Mouse (Mus musculus) gastrocnemius, postnatal 14 days (tissue): ENCODE measurements at regions not wholly inside any gene's neighbourhood (a gene's known extent, or its start where the extent isn't known, plus 50 kb on each side); places are given as distances from the start of the nearest gene placed in this dataset.

Experiments used
- DNase-seq: peaks from one replicate; pipeline ENCODE4 v3.0.0; 2021; ENCODE audit warnings: mixed read lengths
- intact Hi-C: fragments of 180-260 bp; cut with DNase I; formaldehyde crosslinking; loops from one replicate; pipeline ENCODE4 v1.15.1; 2025; ENCODE audit warnings: low total_unique reads

DNA sequence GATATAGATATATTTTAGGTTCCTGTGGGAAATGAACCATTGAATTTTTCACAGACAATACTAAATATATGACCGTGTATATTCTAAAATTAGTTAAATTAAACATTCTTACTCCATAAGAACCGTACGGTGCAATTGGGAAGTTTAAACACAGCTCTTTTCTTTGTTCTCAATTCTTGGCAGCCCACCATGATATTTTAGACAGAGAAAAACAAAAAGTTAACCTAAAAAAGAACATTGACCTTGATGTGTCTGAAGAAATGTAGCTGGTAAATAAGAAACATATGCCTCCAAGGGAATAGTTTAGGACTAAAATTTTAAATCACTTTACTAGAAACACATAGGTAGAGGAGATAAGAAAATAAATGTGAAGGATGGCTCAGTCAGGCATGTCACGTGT, 68.6 kb upstream of the Gm6993 start:
- intact Hi-C loops: no loop called here
- no peak for DNase-seq

DNA sequence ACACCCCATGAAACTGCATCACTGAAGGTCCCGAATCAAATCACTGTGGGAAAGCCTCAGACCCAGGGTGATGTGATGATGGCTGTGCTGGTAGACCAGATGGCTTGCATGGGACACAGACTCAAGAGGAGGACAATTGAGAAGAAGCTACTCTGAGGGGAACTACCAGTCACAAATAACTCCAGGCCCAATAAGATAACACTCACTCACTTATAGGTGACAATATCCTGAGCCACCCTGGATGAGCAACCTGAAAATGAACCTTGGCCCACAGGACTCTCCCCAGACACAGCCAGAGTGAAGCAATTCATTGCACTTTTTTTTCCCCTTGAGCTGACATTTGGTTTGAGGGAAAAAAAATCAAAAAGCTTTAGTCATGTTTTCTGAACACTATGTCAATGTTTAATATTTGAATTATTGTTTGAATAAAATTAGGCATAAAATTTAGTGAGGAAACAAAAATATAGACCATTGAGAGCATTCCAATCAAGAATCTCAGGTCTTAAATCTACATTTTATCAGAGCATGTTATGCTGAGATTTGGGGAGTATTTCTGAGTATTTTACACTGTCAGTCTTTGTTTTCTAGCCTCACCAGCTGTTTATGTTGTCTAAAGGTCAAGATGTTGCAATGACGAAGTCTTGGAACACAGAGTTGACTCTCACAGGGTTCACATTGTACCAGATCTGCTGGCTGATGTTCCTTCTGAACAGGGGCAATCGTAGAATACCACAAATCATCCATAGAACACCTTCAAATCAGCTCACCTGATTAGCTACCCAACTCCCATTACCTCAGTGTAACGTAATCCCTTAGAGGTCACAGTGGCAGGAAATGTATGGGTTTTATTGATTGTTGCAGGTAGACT, 67.9 kb upstream of the Gm6993 start:
- intact Hi-C loops: no loop called here
- no peak for DNase-seq

DNA sequence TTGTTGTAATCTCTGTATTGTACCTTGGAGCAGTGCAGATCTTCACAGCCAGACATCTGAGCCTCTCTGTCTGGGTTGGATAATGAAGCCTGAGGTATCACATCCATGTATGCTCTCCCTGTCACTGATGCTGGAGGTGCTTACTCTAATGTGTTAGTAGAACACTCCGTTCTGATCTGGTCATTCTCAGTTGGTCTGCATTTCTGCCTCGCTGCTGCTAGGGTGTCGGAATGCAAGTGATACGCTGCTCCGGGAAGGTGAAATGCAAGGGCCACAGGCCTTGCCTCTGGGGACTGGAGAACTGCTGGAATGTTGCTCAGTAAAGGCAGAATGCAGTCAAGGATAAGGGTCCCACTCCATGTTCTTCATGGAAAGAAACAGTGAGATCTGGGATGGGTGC, 67.1 kb upstream of the Gm6993 start:
- intact Hi-C loops: no loop called here

DNA sequence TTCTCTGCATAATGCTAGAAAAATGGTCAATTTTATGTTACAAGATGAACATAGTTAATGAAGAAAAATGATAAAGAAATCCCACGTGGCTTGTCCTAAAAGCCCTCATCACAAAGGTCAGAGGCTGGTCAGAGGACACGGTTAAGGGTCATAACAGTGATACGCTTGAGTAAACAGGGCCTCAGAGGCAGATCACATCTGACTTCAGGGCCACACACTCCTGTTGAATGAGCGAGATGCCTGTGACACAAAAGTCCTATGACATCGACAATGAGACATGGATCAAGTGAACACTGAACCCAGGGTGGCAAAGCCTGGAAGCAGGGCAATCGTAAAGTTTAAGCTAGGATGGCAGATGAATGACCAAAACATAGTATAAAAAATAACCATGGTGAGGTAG, 61.0 kb upstream of the Gm6993 start:
- intact Hi-C loops: no loop called here
- DNase-seq: no peak

More for the DNA sequence above, 67.1 kb upstream of the Gm6993 start:
- DNase-seq: no peak

DNA sequence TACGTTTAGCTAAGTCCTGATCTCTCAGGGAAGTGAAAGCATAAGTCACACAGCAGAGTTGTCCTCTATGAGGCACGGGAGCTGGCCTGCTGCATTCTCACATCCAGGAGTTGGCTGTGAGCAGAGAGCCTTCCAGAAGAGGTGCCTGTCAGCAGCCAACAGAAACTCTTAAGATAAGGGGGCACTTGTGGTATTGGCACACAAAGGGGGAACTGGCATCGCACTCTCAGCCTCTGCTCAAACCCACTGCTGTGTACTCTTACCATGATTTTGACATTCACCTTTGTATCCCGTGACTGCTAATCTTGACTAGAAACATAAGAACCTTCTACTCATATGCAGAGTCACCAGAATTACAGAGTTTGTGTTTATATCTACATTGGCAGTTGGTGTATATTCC, 56.9 kb upstream of the Gm6993 start:
- intact Hi-C loops: loop anchor here (10.0 kb wide), 1 partner anchor 81 kb away; the partner anchor contains the start of gene Lamb1
- DNase-seq: no peak

DNA sequence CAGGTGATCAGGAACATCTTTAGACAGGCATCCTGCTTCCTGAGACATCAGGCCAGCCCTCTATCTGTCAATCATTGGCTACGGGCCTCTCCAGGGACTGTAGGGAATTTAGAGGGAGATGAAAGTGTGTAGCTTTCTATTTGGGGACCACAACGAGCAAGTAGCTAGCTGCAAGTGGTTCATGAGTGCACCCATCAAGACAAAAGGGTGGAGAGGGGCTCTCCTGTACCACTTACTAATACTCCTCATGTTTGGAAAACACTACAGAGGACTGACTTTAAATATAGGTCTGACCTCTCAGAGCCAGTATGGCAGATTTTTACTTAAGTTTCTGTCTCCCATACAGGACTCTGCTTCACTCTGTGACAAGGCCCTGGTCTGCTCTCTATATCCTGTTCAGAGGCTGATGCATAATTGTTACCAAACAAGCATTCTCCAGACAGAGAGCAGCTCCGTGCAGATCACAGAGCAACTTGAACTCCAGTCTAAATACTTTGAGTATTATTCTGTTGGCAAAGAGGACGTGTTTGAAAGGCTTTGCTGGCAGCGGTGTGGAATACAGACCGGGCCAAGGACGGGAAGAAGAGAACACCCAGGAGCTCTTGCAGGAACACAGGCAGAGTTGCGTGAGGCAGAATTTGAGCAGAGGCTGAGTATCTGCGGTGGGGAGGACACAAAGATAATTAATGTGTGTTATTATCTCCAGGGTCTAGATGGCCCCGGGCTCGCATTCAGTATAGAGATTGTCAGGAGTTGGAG, 56.2 kb upstream of the Gm6993 start:
- intact Hi-C loops: loop anchor here (10.0 kb wide), 1 partner anchor 80 kb away; the partner anchor contains the start of gene Lamb1
- peak; percentile 71 for DNase-seq

DNA sequence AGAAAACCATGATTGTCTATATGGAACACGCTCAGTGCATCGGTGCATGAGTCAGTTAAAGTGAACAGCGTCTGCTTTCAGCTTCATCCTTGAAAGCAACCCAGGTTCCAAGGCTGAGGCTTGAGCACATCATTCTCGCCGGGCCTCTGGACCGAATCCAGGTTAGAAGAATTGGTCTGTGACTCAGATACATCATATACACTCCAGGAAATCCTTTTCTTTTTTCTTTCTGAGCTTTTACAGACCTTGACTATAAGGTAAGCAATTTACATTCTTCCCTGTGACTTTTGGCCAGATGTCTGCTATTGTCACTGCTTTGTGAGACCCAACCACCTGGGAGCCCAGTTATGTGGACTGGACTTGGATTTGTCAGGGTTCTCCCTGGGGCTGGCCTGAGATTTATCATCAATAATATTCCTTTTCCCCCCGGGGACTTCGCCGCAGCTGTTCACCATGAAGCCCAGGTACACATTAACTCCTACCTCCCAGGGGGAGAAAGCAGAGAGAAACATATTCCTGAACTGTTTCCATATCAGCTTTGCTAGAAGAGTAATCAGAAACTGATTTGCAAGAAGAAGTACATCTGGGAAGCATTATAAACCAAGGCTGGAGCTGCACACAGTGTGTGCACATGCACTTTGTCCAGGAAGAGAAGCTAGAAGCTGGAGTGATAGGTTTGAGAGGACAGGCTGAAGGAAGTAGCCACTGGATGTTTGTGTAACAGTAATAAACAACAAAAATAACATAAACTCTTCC, 55.2 kb upstream of the Gm6993 start:
- intact Hi-C loops: loop anchor here (10.0 kb wide), 1 partner anchor 79 kb away; the partner anchor contains the start of gene Lamb1
- peak; percentile 45 for DNase-seq

DNA sequence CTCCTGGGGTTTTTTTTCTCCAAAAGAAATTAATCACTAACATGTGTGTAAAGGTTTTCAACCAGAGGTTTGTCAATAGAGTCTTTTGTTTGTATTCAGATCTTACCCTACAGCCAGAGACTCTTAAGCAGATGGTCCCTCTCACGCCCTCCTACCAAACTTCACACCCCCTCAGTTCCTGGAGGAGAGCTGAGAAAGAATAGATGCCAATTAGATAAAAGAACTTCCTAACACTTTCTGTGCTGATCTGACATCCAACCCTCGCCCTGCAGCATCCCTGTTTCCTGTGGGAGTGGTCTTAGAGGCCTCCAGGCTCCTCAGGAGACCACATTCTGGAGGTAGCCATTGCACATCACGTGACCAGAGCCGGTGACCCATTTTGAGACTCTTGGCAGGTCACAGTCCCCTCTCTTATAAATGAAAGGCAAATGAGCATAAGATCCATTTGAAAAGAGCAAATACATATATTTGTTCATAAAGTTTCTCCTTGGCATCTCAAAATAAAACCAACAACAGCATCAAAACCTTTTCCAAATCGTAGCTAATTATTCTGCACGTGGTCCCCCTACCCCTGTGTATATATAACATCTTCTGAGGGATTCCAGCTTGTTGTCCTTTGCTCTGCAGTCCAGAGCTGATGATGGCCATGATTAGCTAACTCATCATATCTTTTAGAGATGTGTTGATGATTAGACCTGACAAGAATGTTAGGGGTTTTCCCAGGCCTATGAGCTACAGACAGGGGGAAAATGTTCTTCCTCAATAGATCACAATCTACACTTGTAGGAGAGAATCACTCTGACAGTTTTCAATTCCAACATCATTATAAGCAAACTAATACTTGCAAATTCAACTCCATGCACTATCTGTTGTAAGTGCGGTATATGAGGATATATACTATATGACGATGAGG, 54.4 kb upstream of the Gm6993 start:
- no peak for DNase-seq
- intact Hi-C loops: loop anchor here (10.0 kb wide), 1 partner anchor 79 kb away; the partner anchor contains the start of gene Lamb1

DNA sequence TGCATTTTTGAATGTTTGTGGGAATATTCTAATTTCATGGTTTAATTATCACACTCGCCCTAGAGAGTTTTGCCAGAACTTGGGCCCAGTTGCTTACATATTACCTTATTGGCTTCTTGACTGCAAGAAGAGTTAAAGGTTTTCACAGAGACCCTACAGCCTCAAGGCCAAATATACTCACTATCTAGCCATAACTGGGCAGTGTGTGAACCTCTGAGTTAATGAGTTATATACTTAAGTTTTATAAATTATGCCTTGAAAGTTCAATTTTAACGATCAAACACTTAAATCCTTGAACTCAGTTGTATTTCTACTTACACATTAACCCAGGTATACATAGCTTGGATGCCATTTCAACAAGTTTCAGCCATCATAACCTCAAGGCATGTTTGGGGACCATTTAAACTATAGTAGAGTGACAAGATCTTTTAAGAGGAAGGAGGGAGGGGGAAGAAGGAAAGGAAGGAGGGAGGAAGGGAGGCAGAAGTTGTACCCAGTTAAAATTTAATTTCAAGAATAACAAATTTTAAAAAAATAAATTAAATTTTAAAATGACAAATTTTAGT, 52.5 kb upstream of the Gm6993 start:
- intact Hi-C loops: loop anchor here (10.0 kb wide), 1 partner anchor 77 kb away; the partner anchor contains the start of gene Lamb1
- no peak for DNase-seq

DNA sequence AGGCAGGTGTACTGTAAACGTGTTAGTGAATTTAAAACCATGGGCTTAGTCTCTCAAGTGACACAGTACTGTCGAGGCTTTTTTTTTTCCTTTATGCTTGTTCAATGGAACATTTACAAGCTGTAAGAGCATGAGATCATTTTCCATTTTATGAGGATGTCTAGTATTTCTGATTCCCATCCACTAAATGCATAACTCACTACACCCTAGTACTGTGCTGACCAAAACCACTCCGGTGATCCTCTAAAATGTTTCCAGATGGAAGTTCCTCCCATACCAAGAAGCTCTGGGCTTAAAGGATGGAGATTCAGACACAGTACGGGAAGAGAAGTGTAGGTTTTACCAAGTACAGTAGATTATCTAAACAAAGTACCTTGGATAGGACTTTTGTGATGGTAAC, 50.3 kb upstream of the Gm6993 start:
- no peak for DNase-seq
- intact Hi-C loops: no loop called here
